Mouse (Mus musculus): ENCODE data around the gene Phox2b. TPM values are rescaled to one million over a fixed set of nuclear protein-coding genes. Genes with fewer than 3 reads are reported as not detected.

Phox2b gene
- polyA plus RNA-seq, 1 experiment from 2014 or later: 0.21 TPM

DNA sequence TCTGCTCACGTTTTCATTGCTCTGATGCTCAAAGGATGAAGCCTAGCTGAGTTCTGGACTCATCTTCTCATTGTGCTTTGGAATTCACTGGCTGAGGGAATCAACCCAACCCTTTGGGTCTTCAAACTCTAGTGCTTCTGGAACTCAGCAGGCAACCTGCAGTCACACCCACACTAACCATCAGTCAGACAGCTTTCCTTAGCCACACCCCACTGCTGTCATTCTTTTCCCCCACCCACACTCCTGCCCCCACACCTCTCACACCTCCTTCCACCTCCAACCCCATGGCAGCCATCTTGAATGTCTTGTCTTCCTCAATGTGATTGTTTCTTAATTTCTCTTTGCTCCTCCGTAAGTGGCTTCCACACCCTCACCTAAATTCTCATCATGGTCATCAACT lies 7.2 kb upstream of the Phox2b start:
- Histone ChIP-seq H3K9me3 (replicated peaks; ENCODE audit: low read length) (no peaks in the 10 kb centered on the region), H3K4me2 (ENCODE audit: low read length) (no peak overlapping the region), H3K27ac (no peak overlapping the region), H3K4me1 (replicated peaks; ENCODE audit: insufficient read depth, low read length) (no peaks in the 10 kb centered on the region), H3K27me3 (ENCODE audit: insufficient read depth, low read length) (peaks cover 34% of the 10 kb centered on the region), H3K9ac (ENCODE audit: low read depth, low read length) (no peak overlapping the region), H3K36me3 (ENCODE audit: insufficient read depth, low read length) (no peaks in the 10 kb centered on the region), H3K4me3 (replicated peaks; ENCODE audit: low read depth, low read length) (no peak overlapping the region)
- TF ChIP-seq CTCF (IDR thresholded peaks at IDR 0.05; ENCODE audit: low read depth): no peak
- ATAC-seq (replicated peaks; ENCODE audit: low FRiP score, low read depth): no peak
- WGBS: 81% methylated on average over 2 of the region's 2 CpGs
- no peak for DNase-seq (ENCODE audit: low spot score)

- Histone ChIP-seq H3K9me3 (replicated peaks; ENCODE audit: low read length) (no peaks in the 10 kb centered on the region), H3K4me3 (replicated peaks; ENCODE audit: low read depth, low read length) (no peak overlapping the region), H3K27ac (no peak overlapping the region), H3K4me2 (ENCODE audit: low read length) (no peak overlapping the region), H3K9ac (ENCODE audit: low read depth, low read length) (no peak overlapping the region), H3K27me3 (ENCODE audit: insufficient read depth, low read length) (peaks cover 67% of the 10 kb centered on the region), H3K36me3 (ENCODE audit: insufficient read depth, low read length) (no peaks in the 10 kb centered on the region), H3K4me1 (replicated peaks; ENCODE audit: insufficient read depth, low read length) (no peaks in the 10 kb centered on the region)
- ATAC-seq (replicated peaks; ENCODE audit: low FRiP score, low read depth) (no peak), DNase-seq (ENCODE audit: low spot score) (no peak)
- no peak for TF ChIP-seq CTCF (IDR thresholded peaks at IDR 0.05; ENCODE audit: low read depth)
- WGBS: 10% methylated on average over 3 of the region's 3 CpGs
These were observed 3.9 kb upstream of the Phox2b start for GRCm38 (mm10) chr5:67103016-67103415.

DNA sequence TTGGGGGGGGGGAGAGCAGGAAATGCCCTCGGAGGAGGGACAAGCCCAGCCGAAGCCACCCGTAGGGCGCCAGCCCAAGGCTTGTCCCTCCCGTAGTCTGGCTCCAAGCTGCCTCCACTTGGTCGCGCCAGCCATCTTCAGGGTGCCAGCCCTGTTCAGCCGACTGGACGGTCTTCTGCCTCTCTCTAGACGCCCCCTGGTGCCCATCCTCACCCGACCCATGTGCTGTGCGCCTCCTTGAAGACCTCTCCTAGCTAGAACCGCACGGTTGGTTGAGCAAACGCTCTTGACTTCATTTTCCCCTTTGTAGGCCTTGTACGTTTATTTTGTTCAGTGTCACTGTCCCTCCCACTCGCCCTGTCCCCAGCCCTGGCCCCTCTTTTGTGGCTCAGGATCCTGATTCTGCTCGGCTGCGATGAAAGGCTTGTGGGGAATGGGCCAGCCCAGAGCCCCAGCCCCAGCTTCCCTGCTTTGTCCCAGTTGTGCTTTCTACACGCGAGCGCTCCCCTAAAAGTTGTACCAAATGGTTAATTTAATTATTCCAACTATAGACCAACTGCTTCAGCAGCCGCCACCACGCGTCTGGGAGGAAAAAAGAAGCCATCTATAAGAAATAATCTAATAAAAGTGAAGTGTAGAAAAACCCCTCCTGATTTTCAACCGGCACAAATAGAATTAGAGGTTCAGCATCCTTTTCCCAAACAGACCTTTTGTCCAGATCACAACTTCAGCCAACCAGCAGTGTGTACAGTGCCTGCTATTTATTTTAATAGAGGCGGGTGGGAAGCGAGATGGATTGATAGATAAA lies 2.9 kb upstream of the Phox2b start:
- no peaks in the 10 kb centered on the region for H3K9me3 ChIP-seq (replicated peaks; ENCODE audit: low read length)
- H3K27ac ChIP-seq: no peak overlapping the region

GRCm38 (mm10) chr5:67101395-67101760 lies 2.3 kb upstream of the Phox2b start:
- H3K36me3 ChIP-seq (ENCODE audit: insufficient read depth, low read length): no peaks in the 10 kb centered on the region
- H3K9me3 ChIP-seq (replicated peaks; ENCODE audit: low read length): no peaks in the 10 kb centered on the region
- no peaks in the 10 kb centered on the region for H3K4me1 ChIP-seq (replicated peaks; ENCODE audit: insufficient read depth, low read length)
- H3K27me3 ChIP-seq (ENCODE audit: insufficient read depth, low read length): peaks cover 78% of the 10 kb centered on the region
- no peak overlapping the region for H3K9ac ChIP-seq (ENCODE audit: low read depth, low read length)
- DNase-seq (ENCODE audit: low spot score) (no peak), ATAC-seq (replicated peaks; ENCODE audit: low FRiP score, low read depth) (no peak)
- H3K27ac ChIP-seq: no peak overlapping the region
- no peak overlapping the region for H3K4me3 ChIP-seq (replicated peaks; ENCODE audit: low read depth, low read length)
- no peak for TF ChIP-seq CTCF (IDR thresholded peaks at IDR 0.05; ENCODE audit: low read depth)
- H3K4me2 ChIP-seq (ENCODE audit: low read length): no peak overlapping the region
- 3% methylated on average over 9 of the region's 9 CpGs for WGBS

More for the DNA sequence above, 2.9 kb upstream of the Phox2b start:
- peaks cover 77% of the 10 kb centered on the region for H3K27me3 ChIP-seq (ENCODE audit: insufficient read depth, low read length)
- TF ChIP-seq CTCF (IDR thresholded peaks at IDR 0.05; ENCODE audit: low read depth): peak; percentile 48
- ATAC-seq (replicated peaks; ENCODE audit: low FRiP score, low read depth) (peak; percentile 40; the same call in 1 of the 2 replicates), DNase-seq (ENCODE audit: low spot score) (peak; percentile 36)
- 5% methylated on average over 28 of the region's 28 CpGs for WGBS
- H3K9ac ChIP-seq (ENCODE audit: low read depth, low read length): no peak overlapping the region
- no peak overlapping the region for H3K4me3 ChIP-seq (replicated peaks; ENCODE audit: low read depth, low read length)
- no peaks in the 10 kb centered on the region for H3K36me3 ChIP-seq (ENCODE audit: insufficient read depth, low read length)
- H3K4me2 ChIP-seq (ENCODE audit: low read length): no peak overlapping the region
- no peaks in the 10 kb centered on the region for H3K4me1 ChIP-seq (replicated peaks; ENCODE audit: insufficient read depth, low read length)

GRCm38 (mm10) chr5:67100564-67101394 lies 1.7 kb upstream of the Phox2b start:
- no peaks in the 10 kb centered on the region for H3K9me3 ChIP-seq (replicated peaks; ENCODE audit: low read length)
- H3K27ac ChIP-seq: no peak overlapping the region
- H3K27me3 ChIP-seq (ENCODE audit: insufficient read depth, low read length): peaks cover 84% of the 10 kb centered on the region
- no peak overlapping the region for H3K4me3 ChIP-seq (replicated peaks; ENCODE audit: low read depth, low read length)
- H3K4me2 ChIP-seq (ENCODE audit: low read length): no peak overlapping the region
- H3K9ac ChIP-seq (ENCODE audit: low read depth, low read length): no peak overlapping the region
- no peak for TF ChIP-seq CTCF (IDR thresholded peaks at IDR 0.05; ENCODE audit: low read depth)
- H3K4me1 ChIP-seq (replicated peaks; ENCODE audit: insufficient read depth, low read length): no peaks in the 10 kb centered on the region
- ATAC-seq (replicated peaks; ENCODE audit: low FRiP score, low read depth) (no peak), DNase-seq (ENCODE audit: low spot score) (peak; percentile 11)
- WGBS: 2% methylated on average over 34 of the region's 34 CpGs
- no peaks in the 10 kb centered on the region for H3K36me3 ChIP-seq (ENCODE audit: insufficient read depth, low read length)

GRCm38 (mm10) chr5:67099393-67100271 lies 531 bp upstream of the Phox2b start:
- peak; percentile 35 for DNase-seq (ENCODE audit: low spot score)

More at GRCm38 (mm10) chr5:67099393-67100271, 531 bp upstream of the Phox2b start:
- Histone ChIP-seq H3K27me3 (ENCODE audit: insufficient read depth, low read length) (peaks cover 93% of the 10 kb centered on the region), H3K36me3 (ENCODE audit: insufficient read depth, low read length) (no peaks in the 10 kb centered on the region), H3K9me3 (replicated peaks; ENCODE audit: low read length) (no peaks in the 10 kb centered on the region), H3K27ac (no peak overlapping the region), H3K9ac (ENCODE audit: low read depth, low read length) (no peak overlapping the region), H3K4me2 (ENCODE audit: low read length) (no peak overlapping the region), H3K4me3 (replicated peaks; ENCODE audit: low read depth, low read length) (no peak overlapping the region), H3K4me1 (replicated peaks; ENCODE audit: insufficient read depth, low read length) (no peaks in the 10 kb centered on the region)
- no peak for ATAC-seq (replicated peaks; ENCODE audit: low FRiP score, low read depth)
- no peak for TF ChIP-seq CTCF (IDR thresholded peaks at IDR 0.05; ENCODE audit: low read depth)
- 3% methylated on average over 32 of the region's 32 CpGs for WGBS
